Mouse (Mus musculus): ENCODE measurements around the gene Csnk1g2. TPM values are rescaled to one million over a fixed set of nuclear protein-coding genes. Genes with fewer than 3 reads are reported as not detected.

The Csnk1g2 gene
- polyA plus RNA-seq, 1 experiment from 2014 or later: 96.1 TPM

GRCm38 (mm10) chr10:80656130-80656862 is 33.7 kb downstream of the Csnk1g2 start:
- H3K9me3 ChIP-seq (ENCODE audit: control insufficient read depth, low read length): no peaks in the 10 kb centered on the region
- H3K36me3 ChIP-seq (ENCODE audit: control insufficient read depth, insufficient read depth, low read length): no peaks in the 10 kb centered on the region
- H3K9ac ChIP-seq (ENCODE audit: low read depth, low read length): peak overlapping the region; percentile 99
- DNase-seq (ENCODE audit: low spot score) (peak; percentile 99), ATAC-seq (replicated peaks; ENCODE audit: low FRiP score) (peak; percentile 76)
- H3K4me1 ChIP-seq (replicated peaks; ENCODE audit: control insufficient read depth, insufficient read depth, low read length): peaks cover 26% of the 10 kb centered on the region
- WGBS: under 1% methylated on average over 51 of the region's 72 CpGs
- H3K27me3 ChIP-seq (replicated peaks; ENCODE audit: control insufficient read depth, insufficient read depth, low read length): no peaks in the 10 kb centered on the region
- peak overlapping the region; percentile 96 for H3K4me2 ChIP-seq
- H3K4me3 ChIP-seq (ENCODE audit: low read depth, low read length): peak overlapping the region; percentile 98
- H3K27ac ChIP-seq (ENCODE audit: low read depth, low read length): peak overlapping the region; percentile 82

GRCm38 (mm10) chr10:80656863-80657623 is 34.4 kb downstream of the Csnk1g2 start, which contains the start of gene Btbd2:
Btbd2 (minus strand) TSS chr10:80657071.
- DNase-seq (ENCODE audit: low spot score): no peak
- WGBS: 27% methylated on average over 15 of the region's 15 CpGs
- Histone ChIP-seq H3K4me1 (replicated peaks; ENCODE audit: control insufficient read depth, insufficient read depth, low read length) (peaks cover 26% of the 10 kb centered on the region), H3K9me3 (ENCODE audit: control insufficient read depth, low read length) (no peaks in the 10 kb centered on the region), H3K27me3 (replicated peaks; ENCODE audit: control insufficient read depth, insufficient read depth, low read length) (no peaks in the 10 kb centered on the region), H3K36me3 (ENCODE audit: control insufficient read depth, insufficient read depth, low read length) (no peaks in the 10 kb centered on the region), H3K4me3 (ENCODE audit: low read depth, low read length) (peak within 1 kb of the TSS; percentile 98), H3K9ac (ENCODE audit: low read depth, low read length) (peak within 1 kb of the TSS; percentile 99), H3K27ac (ENCODE audit: low read depth, low read length) (peak within 1 kb of the TSS; percentile 82), H3K4me2 (peak within 1 kb of the TSS; percentile 96)
- ATAC-seq (replicated peaks; ENCODE audit: low FRiP score): peak; percentile 32; the same call in 1 of the 2 replicates

GRCm38 (mm10) chr10:80658194-80658840 is 35.7 kb downstream of the Csnk1g2 start:
- Histone ChIP-seq H3K27me3 (replicated peaks; ENCODE audit: control insufficient read depth, insufficient read depth, low read length) (no peaks in the 10 kb centered on the region), H3K36me3 (ENCODE audit: control insufficient read depth, insufficient read depth, low read length) (no peaks in the 10 kb centered on the region), H3K4me2 (no peak overlapping the region; the same call in 1 of the 2 replicates), H3K27ac (ENCODE audit: low read depth, low read length) (peak overlapping the region; percentile 32; the same call in 1 of the 2 replicates), H3K4me3 (ENCODE audit: low read depth, low read length) (no peak overlapping the region), H3K4me1 (replicated peaks; ENCODE audit: control insufficient read depth, insufficient read depth, low read length) (peaks cover 29% of the 10 kb centered on the region), H3K9ac (ENCODE audit: low read depth, low read length) (no peak overlapping the region), H3K9me3 (ENCODE audit: control insufficient read depth, low read length) (no peaks in the 10 kb centered on the region)
- ATAC-seq (replicated peaks; ENCODE audit: low FRiP score) (no peak), DNase-seq (ENCODE audit: low spot score) (no peak)
- 87% methylated on average over 14 of the region's 14 CpGs for WGBS

GRCm38 (mm10) chr10:80658841-80659202 is 36.2 kb downstream of the Csnk1g2 start:
- Histone ChIP-seq H3K9me3 (ENCODE audit: control insufficient read depth, low read length) (no peaks in the 10 kb centered on the region), H3K4me1 (replicated peaks; ENCODE audit: control insufficient read depth, insufficient read depth, low read length) (peaks cover 34% of the 10 kb centered on the region), H3K9ac (ENCODE audit: low read depth, low read length) (peak overlapping the region; percentile 52; the same call in 1 of the 2 replicates), H3K27me3 (replicated peaks; ENCODE audit: control insufficient read depth, insufficient read depth, low read length) (no peaks in the 10 kb centered on the region), H3K36me3 (ENCODE audit: control insufficient read depth, insufficient read depth, low read length) (no peaks in the 10 kb centered on the region), H3K27ac (ENCODE audit: low read depth, low read length) (peak overlapping the region; percentile 32; the same call in 1 of the 2 replicates), H3K4me2 (peak overlapping the region; percentile 55), H3K4me3 (ENCODE audit: low read depth, low read length) (peak overlapping the region; percentile 26; the same call in 1 of the 2 replicates)
- DNase-seq (ENCODE audit: low spot score) (no peak), ATAC-seq (replicated peaks; ENCODE audit: low FRiP score) (peak; percentile 44; the same call in 1 of the 2 replicates)
- WGBS: 69% methylated on average over 4 of the region's 4 CpGs

GRCm38 (mm10) chr10:80659213-80659612 is 36.6 kb downstream of the Csnk1g2 start:
- WGBS: 17% methylated on average over 10 of the region's 10 CpGs
- no peak for DNase-seq (ENCODE audit: low spot score)
- Histone ChIP-seq H3K36me3 (ENCODE audit: control insufficient read depth, insufficient read depth, low read length) (no peaks in the 10 kb centered on the region), H3K4me2 (peak overlapping the region; percentile 55), H3K9ac (ENCODE audit: low read depth, low read length) (peak overlapping the region; percentile 52; the same call in 1 of the 2 replicates), H3K27ac (ENCODE audit: low read depth, low read length) (peak overlapping the region; percentile 32; the same call in 1 of the 2 replicates), H3K9me3 (ENCODE audit: control insufficient read depth, low read length) (no peaks in the 10 kb centered on the region), H3K27me3 (replicated peaks; ENCODE audit: control insufficient read depth, insufficient read depth, low read length) (no peaks in the 10 kb centered on the region), H3K4me3 (ENCODE audit: low read depth, low read length) (peak overlapping the region; percentile 26; the same call in 1 of the 2 replicates), H3K4me1 (replicated peaks; ENCODE audit: control insufficient read depth, insufficient read depth, low read length) (peaks cover 38% of the 10 kb centered on the region)
- ATAC-seq (replicated peaks; ENCODE audit: low FRiP score): no peak

- Histone ChIP-seq H3K27ac (ENCODE audit: low read depth, low read length) (no peak overlapping the region), H3K4me2 (no peak overlapping the region), H3K27me3 (replicated peaks; ENCODE audit: control insufficient read depth, insufficient read depth, low read length) (no peaks in the 10 kb centered on the region), H3K4me3 (ENCODE audit: low read depth, low read length) (no peak overlapping the region), H3K4me1 (replicated peaks; ENCODE audit: control insufficient read depth, insufficient read depth, low read length) (peaks cover 49% of the 10 kb centered on the region), H3K9me3 (ENCODE audit: control insufficient read depth, low read length) (no peaks in the 10 kb centered on the region), H3K36me3 (ENCODE audit: control insufficient read depth, insufficient read depth, low read length) (peaks cover 3% of the 10 kb centered on the region; the same call in 1 of the 2 replicates), H3K9ac (ENCODE audit: low read depth, low read length) (no peak overlapping the region)
- no peak for DNase-seq (ENCODE audit: low spot score)
- 33% methylated on average over 5 of the region's 5 CpGs for WGBS
- ATAC-seq (replicated peaks; ENCODE audit: low FRiP score): no peak
These were observed 38.5 kb downstream of the Csnk1g2 start for GRCm38 (mm10) chr10:80661149-80661548.

- peak overlapping the region; percentile 22 for H3K9ac ChIP-seq (ENCODE audit: low read depth, low read length)
- H3K4me3 ChIP-seq (ENCODE audit: low read depth, low read length): no peak overlapping the region
- ATAC-seq (replicated peaks; ENCODE audit: low FRiP score): no peak
- H3K4me2 ChIP-seq: peak overlapping the region; percentile 50; the same call in 1 of the 2 replicates
- no peaks in the 10 kb centered on the region for H3K9me3 ChIP-seq (ENCODE audit: control insufficient read depth, low read length)
- peak overlapping the region; percentile 72 for H3K27ac ChIP-seq (ENCODE audit: low read depth, low read length)
- DNase-seq (ENCODE audit: low spot score): no peak
- H3K36me3 ChIP-seq (ENCODE audit: control insufficient read depth, insufficient read depth, low read length): peaks cover 28% of the 10 kb centered on the region
- WGBS: 17% methylated on average over 5 of the region's 5 CpGs
- no peaks in the 10 kb centered on the region for H3K27me3 ChIP-seq (replicated peaks; ENCODE audit: control insufficient read depth, insufficient read depth, low read length)
- peaks cover 39% of the 10 kb centered on the region for H3K4me1 ChIP-seq (replicated peaks; ENCODE audit: control insufficient read depth, insufficient read depth, low read length)
These were observed 41.0 kb downstream of the Csnk1g2 start for GRCm38 (mm10) chr10:80663485-80664196.

Data from liver, embryonic 11.5 days (tissue).